Mouse (Mus musculus) left cerebral cortex, adult 2 months (tissue): ENCODE data around the gene Cops3. TPM values are rescaled to one million over a fixed set of nuclear protein-coding genes. Genes with fewer than 3 reads are reported as not detected.

Experiments
- DNase-seq, 2 experiments: peaks; one replicate each; pipeline ENCODE4 v3.0.0; 2021 to 2022; ENCODE audit warnings: low spot score in 2 of 2, mixed read lengths in 1 of 2; ENCODE audit errors: extremely low spot score in 1 of 2
- H3K27ac ChIP-seq: fragments of 200-600 bp; 2 replicates; pipeline ENCODE4 v1.8.1; 2022
- H3K4me3 ChIP-seq: fragments of 200-600 bp; 2 replicates; pipeline ENCODE4 v1.8.1; 2022
- CTCF ChIP-seq: fragments of 200-600 bp; IDR thresholded peaks from 2 replicates; pipeline ENCODE4 v1.8.1; 2022; ENCODE audit warnings: antibody characterized with exemption, mild to moderate bottlenecking, moderate library complexity
- intact Hi-C: fragments of 180-260 bp; cut with DNase I; formaldehyde crosslinking; loops from one replicate; pipeline ENCODE4 v1.15.1; 2025
- total RNA-seq, 2 experiments: library from RNA; stranded (reverse); gene quantifications; 2 replicates each; pipeline ENCODE4 v1.2.3; 2021

The Cops3 gene
- total RNA-seq, 2 experiments from 2014 or later = 68.7 to 69.1 TPM

- Histone ChIP-seq H3K4me3 (no peak overlapping the region), H3K27ac (no peak overlapping the region)
- intact Hi-C loops = no loop called here
- no peak for DNase-seq
- no peak for TF ChIP-seq CTCF
These were observed 67.3 kb downstream of the Cops3 start for GRCm38 (mm10) chr11:59772291-59772690.

- DNase-seq = no peak
- H3K4me3 ChIP-seq = no peak overlapping the region
These were observed 68.9 kb downstream of the Cops3 start for GRCm38 (mm10) chr11:59770753-59771152.

GRCm38 (mm10) chr11:59769738-59770137, 69.9 kb downstream of the Cops3 start:
- Histone ChIP-seq H3K4me3 (no peak overlapping the region), H3K27ac (peak overlapping the region; percentile 24; the same call in 1 of the 2 replicates)
- no peak for TF ChIP-seq CTCF
- intact Hi-C loops = no loop called here
- no peak for DNase-seq

More at GRCm38 (mm10) chr11:59770753-59771152, 68.9 kb downstream of the Cops3 start:
- H3K27ac ChIP-seq = no peak overlapping the region
- intact Hi-C loops = no loop called here
- TF ChIP-seq CTCF = no peak

- H3K4me3 ChIP-seq = no peak overlapping the region
- no peak for DNase-seq
- no peak for TF ChIP-seq CTCF
- intact Hi-C loops = no loop called here
- H3K27ac ChIP-seq = no peak overlapping the region; the same call in 1 of the 2 replicates
These were observed 70.3 kb downstream of the Cops3 start for GRCm38 (mm10) chr11:59769307-59769706.

Other genes starting within 250 kb of the Cops3 start
- gene Olfr223, start 246.5 kb downstream of the Cops3 start, total RNA-seq = not detected
- gene Mprip, start 178.5 kb downstream of the Cops3 start, total RNA-seq = 100 to 1,000 TPM; 297 to 299 TPM
- gene Pld6, start 52.2 kb downstream of the Cops3 start, total RNA-seq = 1 to 10 TPM in 1 of 2 experiments, under 1 TPM in 1; 0.75 to 1.3 TPM
- gene Flcn, start 29.8 kb downstream of the Cops3 start, total RNA-seq = 10 to 100 TPM; 45.8 to 49.1 TPM
- 10 to 100 TPM; 49.5 to 51.1 TPM for gene Nt5m, start 391 bp downstream of the Cops3 start, total RNA-seq
- 10 to 100 TPM; 40.6 to 40.9 TPM for gene Med9, start 108.4 kb upstream of the Cops3 start, total RNA-seq
- gene Rasd1, start 125.1 kb upstream of the Cops3 start, total RNA-seq = 10 to 100 TPM; 12.0 to 20.5 TPM
- gene Pemt, start 206.7 kb upstream of the Cops3 start, total RNA-seq = 1 to 10 TPM; 4.7 to 6.7 TPM